Mouse (Mus musculus) heart, adult 9 months (tissue): ENCODE measurements at regions not wholly inside any gene's neighbourhood (a gene's known extent, or its start where the extent isn't known, plus 50 kb on each side); places are given as distances from the start of the nearest gene placed in this dataset.

Experiments used
- DNase-seq, 2 experiments: peaks; one replicate each; pipeline ENCODE4 v3.0.0; 2022; ENCODE audit warnings: low spot score in 2 of 2

- DNase-seq, result no peak
Observed at GRCm38 (mm10) chr10:9462361-9462760, 212.6 kb downstream of the Samd5 start.

DNA sequence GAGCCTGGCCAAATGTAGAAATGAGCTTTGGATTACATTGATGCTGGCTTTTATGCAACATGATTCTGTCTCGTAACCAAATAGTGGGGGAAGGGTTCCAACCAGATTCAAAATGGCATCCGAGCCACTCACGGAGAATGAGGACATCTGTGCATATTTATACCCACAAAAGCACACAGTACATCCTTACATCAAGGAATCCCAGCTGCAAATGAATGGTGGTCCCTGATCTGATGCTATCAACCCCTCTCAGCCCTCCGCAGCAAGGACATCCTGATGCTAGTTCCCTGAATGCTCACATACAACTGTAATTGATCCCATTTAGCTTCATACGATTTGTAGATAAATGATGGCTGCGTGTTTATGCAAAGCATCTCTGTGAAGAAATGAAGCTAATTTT is 215.9 kb downstream of the Samd5 start:
- DNase-seq, result no peak

- DNase-seq, result no peak
Observed at GRCm38 (mm10) chr10:9458466-9458865, 216.5 kb downstream of the Samd5 start.

DNA sequence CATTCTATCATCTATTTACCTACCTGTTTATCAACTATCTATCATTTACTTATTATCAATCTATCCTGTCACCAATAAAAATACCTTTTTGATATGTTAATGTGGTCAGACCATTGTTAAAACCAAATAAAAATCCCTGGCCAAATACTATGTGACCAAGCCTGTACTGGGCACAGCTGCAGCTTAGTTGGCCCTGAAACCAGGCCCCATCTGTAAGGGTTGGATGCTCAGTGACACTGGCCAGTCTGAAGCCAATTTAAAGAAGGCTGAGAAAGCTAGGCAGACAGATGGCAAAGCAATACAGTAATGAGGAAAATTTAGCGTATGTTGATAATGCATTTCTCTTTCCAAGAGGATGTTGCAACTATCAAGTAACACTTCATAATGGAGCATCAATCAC is 217.8 kb downstream of the Samd5 start:
- DNase-seq, result no peak

DNA sequence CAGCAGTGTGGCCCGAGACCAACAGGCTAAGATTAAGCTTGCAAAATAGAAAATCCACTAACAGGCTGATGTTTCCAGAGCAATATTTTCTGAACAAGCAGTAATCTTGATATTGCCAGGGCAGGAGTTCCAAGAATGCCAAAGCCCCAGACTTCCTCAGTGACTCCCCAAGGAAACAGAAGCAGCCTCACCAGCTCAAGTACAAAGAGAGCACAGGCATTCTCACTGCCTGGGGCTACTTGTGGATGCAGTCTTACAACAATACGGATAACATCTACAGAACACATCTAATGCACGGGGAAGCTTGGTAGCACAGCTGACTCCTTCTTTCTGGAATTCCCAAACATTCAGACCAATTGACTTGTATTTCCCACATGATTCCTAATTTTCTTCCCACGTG is 235.9 kb downstream of the Samd5 start:
- DNase-seq, result no peak

DNA sequence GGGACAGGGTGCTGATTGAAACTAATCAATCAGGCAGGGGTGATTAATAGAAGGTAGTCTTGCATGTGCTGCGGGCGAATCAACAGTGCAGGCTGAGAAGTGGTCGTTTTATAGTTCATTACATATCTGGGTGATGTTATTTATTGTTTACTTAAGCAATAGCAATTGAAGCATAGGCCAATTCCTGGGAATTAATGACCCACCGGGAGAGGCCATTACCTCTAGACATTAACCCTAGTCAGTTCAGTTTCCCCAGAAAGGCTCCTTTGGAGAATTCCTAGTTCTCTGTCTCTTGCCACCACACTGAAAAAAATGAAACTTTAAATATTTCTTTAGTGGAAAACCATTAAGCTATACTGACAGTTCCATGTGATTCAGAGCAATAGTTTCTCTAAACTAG is 236.6 kb downstream of the Samd5 start:
- no peak for DNase-seq

DNA sequence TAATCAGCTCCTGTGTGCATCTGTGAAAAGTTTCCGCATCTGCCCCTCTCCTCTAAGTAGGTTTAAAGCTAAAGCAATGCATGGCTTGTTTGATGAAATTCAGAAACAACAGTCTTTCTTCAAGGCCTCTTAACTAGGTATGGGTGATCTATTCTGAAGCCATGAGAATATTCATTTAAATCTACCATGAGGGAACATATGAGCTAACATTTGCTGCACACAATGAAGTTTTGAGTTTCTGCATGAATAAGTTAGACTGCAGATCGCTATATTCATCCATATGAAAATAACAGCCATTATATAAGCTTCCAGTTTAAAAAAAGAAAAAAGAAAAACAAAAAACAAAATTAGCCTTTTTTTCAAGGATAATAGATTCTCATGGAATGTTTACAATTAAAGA is 245.9 kb downstream of the Samd5 start:
- no peak for DNase-seq

GRCm38 (mm10) chr10:9420741-9421140 is 254.3 kb downstream of the Samd5 start:
- DNase-seq, result no peak

DNA sequence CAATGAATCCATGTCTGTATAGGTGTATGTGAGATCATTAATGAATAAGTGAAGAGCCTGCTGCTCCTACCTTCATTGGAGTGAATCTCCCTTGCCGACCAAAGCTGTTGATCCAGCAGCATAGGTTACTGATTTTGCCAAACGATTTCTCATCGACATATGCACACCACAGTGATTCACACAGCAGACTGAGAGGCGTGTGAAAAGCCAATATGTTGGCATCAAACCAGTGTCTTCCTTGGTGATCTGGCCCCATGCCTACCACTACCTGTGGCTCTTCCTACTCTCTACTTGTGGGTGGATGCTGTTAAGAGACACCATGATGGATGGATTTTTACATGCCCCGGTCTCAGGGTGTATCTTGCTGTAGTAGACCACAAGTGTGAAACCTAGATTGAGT is 258.3 kb downstream of the Samd5 start:
- no peak for DNase-seq

GRCm38 (mm10) chr10:9406101-9406500 is 268.9 kb downstream of the Samd5 start:
- no peak for DNase-seq

- DNase-seq, result no peak
Observed at GRCm38 (mm10) chr10:9405417-9405816, 269.6 kb downstream of the Samd5 start.

DNA sequence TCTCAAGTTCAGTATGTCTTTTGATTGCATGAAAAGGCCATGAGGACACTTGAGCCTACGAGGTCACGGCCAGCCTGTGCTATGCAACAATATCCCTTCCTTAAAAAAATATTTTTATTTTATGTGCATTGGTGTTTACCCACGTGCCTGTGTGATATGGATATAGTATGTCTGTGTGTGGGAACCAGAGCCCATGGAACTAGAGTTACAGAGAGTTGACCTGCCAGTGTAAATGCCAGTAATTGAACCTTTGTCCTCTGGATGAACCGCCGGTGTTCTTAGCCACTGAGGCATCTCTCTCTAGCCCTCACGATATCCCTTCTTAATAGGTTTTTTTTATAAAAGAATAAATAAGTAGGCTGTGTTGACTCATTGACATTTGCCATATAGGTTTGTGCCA is 270.0 kb downstream of the Samd5 start:
- no peak for DNase-seq

DNA sequence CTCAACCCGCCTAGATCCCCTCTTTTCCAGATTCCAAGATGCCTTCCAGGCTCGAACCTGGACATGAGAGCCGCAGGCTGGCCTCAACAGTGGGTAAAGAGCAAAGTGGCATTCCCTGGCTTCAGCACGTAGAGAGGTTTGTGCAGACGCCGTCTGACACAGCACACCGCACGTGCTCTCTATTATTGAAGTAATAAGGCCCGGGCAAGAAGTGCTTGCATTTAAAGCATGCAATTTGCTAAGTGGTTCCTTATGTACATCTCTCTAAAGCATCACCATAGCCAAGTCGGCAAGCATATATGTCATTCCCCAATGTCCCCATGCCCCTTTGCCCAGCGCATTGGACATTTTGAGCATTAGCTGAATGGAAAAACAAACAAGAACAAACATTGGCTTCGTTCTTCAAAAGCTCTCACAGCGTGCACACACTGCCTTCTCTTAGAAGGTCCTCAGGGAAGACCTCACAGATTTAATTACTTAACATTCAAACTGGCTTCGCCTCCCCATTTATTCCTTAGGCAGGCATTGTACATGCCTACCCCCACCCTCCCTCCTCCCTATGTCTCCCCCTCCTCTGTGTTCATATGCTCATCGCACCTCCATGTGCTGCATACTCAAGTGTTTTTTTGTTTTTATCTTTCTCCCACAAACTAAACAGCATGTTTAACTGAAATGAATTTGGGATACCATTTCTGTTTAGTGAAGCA is 273.9 kb downstream of the Samd5 start:
- no peak for DNase-seq

- no peak for DNase-seq
Observed at GRCm38 (mm10) chr10:9377440-9378101, 297.4 kb downstream of the Samd5 start.

DNA sequence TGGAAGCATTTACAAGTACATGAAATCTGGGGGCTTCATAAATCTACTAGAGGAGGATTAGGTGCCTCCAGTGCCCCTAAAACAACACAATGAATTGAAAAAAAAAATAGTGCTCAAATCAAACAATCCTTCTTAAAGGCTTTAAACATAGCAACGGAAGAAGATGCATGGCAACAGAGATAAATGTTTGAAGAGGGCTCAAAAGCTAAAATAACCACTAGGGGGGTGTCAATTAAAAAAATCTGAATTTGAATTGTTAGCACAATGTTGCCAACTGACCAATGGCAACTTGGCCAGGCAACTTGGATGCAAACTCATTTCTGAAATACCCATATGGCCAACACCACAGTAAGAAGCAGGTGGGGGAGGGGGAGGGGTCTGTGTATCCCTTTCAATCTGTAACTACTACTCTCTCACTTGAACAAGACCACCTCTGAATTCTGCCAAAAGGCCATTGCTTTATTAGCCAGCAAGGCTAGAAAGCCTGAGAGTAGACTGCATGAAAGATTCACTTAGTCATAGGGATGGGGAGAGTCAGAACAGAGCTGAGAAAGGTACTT is 312.6 kb downstream of the Samd5 start:
- no peak for DNase-seq

DNA sequence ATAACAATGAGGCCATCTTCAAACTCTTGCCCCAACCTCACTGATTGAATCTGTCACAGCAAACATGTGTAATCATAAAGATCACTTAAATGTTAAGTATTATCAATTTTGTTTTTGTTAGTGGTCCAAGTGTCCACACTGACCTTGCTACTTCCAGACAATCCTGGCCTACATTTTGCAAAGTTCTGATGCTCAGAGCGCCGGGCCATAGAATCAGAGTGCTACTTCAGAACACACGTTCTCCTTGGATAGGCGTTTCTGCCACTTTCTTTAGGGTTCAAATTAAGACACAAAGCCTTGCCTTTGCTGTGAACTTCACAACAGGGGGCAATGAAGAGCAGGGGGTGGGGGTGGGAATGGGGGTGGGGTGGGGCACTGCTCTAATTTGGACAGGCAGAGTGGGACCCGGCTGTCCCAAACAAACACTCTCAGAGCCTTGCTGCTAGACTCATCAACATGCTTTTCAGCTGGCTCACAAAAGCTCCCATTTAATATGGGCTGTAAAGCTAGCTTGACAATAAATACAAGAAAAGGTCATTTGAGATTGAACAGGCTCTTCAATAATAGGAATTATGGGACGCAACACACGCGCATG is 336.7 kb downstream of the Samd5 start:
- DNase-seq, result no peak

- no peak for DNase-seq
Observed at GRCm38 (mm10) chr10:9334245-9334845, 340.7 kb downstream of the Samd5 start.

- no peak for DNase-seq
Observed at GRCm38 (mm10) chr10:9331694-9332093, 343.3 kb downstream of the Samd5 start.

DNA sequence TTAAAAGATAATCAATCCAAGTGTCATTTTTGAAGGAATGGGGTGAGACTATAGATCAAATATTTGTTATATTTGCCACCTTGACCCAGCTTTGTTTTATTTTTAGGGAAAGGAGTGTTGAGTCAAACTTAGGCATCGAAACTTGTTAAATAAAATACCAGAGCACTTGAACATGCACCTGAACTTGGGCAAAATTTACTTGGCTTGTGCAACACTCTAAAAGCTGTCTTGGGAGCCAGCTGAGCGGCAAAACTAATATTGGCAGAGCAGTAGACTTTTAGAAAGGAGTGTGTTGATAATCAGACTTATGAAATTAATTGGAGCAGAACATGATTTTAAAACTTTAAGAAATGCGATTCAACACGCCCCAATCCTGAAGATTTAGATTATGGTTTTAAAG is 346.7 kb downstream of the Samd5 start:
- no peak for DNase-seq

DNA sequence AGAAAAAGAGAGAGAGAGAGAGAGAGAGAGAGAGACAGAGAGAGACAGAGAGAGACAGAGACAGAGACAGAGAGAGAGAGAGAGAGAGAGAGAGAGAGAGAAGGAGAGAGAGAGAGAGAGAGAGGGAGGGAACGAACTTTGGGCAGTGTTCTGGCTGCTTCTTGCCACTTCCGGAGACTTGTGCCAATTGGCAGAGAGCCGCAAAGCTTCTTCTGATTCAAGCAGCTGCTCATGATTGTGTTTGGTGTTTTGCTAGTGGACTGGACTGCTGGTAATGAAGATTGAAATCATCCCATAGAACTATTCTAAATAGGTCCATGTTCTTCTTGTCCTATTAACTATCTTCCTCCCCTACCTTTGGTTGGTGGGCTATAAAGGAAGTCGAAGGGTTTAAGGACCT is 347.1 kb downstream of the Samd5 start:
- peak in 1 of 2 experiments; percentile 4 for DNase-seq

DNA sequence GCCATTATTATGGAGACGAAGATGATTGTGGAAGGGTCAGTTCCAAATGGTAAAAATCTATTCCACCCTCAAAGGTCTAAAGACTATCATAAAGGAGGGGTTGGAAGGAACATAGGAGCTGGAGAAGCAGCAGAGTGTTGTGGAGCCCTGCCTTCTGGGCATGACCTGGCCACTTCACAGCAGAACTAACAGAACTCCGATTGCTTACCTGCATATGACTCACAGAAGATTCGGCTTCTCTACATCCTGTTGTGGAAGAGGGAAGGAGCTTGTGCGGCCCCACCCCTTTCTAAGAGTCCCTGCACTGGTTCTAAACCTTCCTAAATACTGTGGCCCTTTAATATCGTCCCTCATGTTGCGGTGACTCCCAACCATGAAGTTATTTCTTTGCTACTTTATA is 362.7 kb downstream of the Samd5 start:
- no peak for DNase-seq

- DNase-seq, result no peak
Observed at GRCm38 (mm10) chr10:9310346-9310745, 364.7 kb downstream of the Samd5 start.

DNA sequence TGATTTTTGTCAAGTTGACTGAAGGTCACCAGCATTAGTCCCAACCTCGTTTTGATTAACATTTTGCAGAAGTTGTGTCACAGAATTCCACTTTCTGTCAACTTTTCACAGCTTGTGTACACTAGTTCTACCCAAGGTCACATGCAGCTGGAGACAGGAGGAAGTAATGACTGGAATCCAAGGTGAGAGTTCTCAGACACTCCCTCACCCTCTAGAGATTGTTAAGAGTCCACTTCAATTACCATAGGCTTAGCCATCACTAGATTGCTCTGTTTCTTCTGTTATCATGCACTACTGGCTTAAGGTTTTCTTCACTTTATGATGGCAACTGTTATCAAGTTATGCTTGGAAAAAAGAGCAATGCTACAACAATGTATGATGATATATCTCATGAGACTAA is 379.0 kb downstream of the Samd5 start:
- DNase-seq, result no peak
